ENCODE assay signal across 7 mouse cellular contexts in genomic region chr19:46329031-46329641, GRCm38 (mm10). TPM values are rescaled to one million over a fixed set of nuclear protein-coding genes. Genes with fewer than 3 reads are reported as not detected.
DNase-seq lines count a peak whose midpoint lies in the region; ATAC-seq lines count a peak whose summit lies in the region.

No protein-coding gene starts in this region.

- peak overlapping the region; percentile 71 for H3K4me3 ChIP-seq in lung, embryonic 16.5 days (ENCODE audit: low read length)
- H3K4me3 ChIP-seq in brown adipose tissue, adult 24 weeks (ENCODE audit: insufficient read depth, low read depth, low read length), result peak overlapping the region; percentile 75
- peak overlapping the region; percentile 78 for H3K4me3 ChIP-seq in heart, embryonic 16.5 days (ENCODE audit: low read length)
- peak overlapping the region; percentile 75 for H3K4me3 ChIP-seq in limb, embryonic 15.5 days
- peak overlapping the region; percentile 69 for H3K4me3 ChIP-seq in stomach, embryonic 14.5 days (ENCODE audit: low read depth, low read length)

- H3K27me3 ChIP-seq in lung, embryonic 16.5 days (ENCODE audit: control insufficient read depth, insufficient read depth, low read depth, low read length), result peaks cover 29% of the 10 kb centered on the region
- H3K27me3 ChIP-seq in heart, embryonic 16.5 days (ENCODE audit: control insufficient read depth, insufficient read depth, low read length), result peaks cover 33% of the 10 kb centered on the region
- H3K27me3 ChIP-seq in limb, embryonic 15.5 days, result peaks cover 40% of the 10 kb centered on the region
- peaks cover 17% of the 10 kb centered on the region for H3K27me3 ChIP-seq in stomach, embryonic 14.5 days (ENCODE audit: control insufficient read depth, insufficient read depth, low read length)

- H3K4me1 ChIP-seq in lung, embryonic 16.5 days (replicated peaks; ENCODE audit: control insufficient read depth, insufficient read depth, low read length), result peaks cover 18% of the 10 kb centered on the region
- peaks cover 7% of the 10 kb centered on the region; the same call in 1 of the 2 replicates for H3K4me1 ChIP-seq in brown adipose tissue, adult 24 weeks (ENCODE audit: control insufficient read depth, insufficient read depth, insufficient read length, low read length)
- H3K4me1 ChIP-seq in heart, embryonic 16.5 days (ENCODE audit: control insufficient read depth, insufficient read depth, low read length), result peaks cover 15% of the 10 kb centered on the region
- peaks cover 32% of the 10 kb centered on the region for H3K4me1 ChIP-seq in limb, embryonic 15.5 days
- peaks cover 19% of the 10 kb centered on the region for H3K4me1 ChIP-seq in stomach, embryonic 14.5 days (ENCODE audit: control insufficient read depth, insufficient read depth, low read length)

- WGBS in lung, embryonic 16.5 days, result 2% methylated on average over 54 of the region's 54 CpGs
- WGBS in heart, embryonic 16.5 days, result 2% methylated on average over 54 of the region's 54 CpGs
- WGBS in limb, embryonic 15.5 days, result 1% methylated on average over 54 of the region's 54 CpGs
- WGBS in stomach, embryonic 14.5 days, result under 1% methylated on average over 54 of the region's 54 CpGs

- H3K9ac ChIP-seq in lung, embryonic 16.5 days (ENCODE audit: low read length), result peak overlapping the region; percentile 76
- peak overlapping the region; percentile 83 for H3K9ac ChIP-seq in heart, embryonic 16.5 days (ENCODE audit: low read length)
- peak overlapping the region; percentile 64 for H3K9ac ChIP-seq in limb, embryonic 15.5 days
- peak overlapping the region; percentile 53 for H3K9ac ChIP-seq in stomach, embryonic 14.5 days (replicated peaks; ENCODE audit: low read depth, low read length)

- no peak for DNase-seq in lung, postnatal 25 days (ENCODE audit: low spot score)

- H3K36me3 ChIP-seq in lung, embryonic 16.5 days (ENCODE audit: control insufficient read depth, insufficient read depth, low read length), result no peaks in the 10 kb centered on the region
- H3K36me3 ChIP-seq in heart, embryonic 16.5 days (ENCODE audit: control insufficient read depth, insufficient read depth), result peaks cover 12% of the 10 kb centered on the region; the same call in 1 of the 2 replicates
- peaks cover 28% of the 10 kb centered on the region for H3K36me3 ChIP-seq in limb, embryonic 15.5 days
- peaks cover 11% of the 10 kb centered on the region for H3K36me3 ChIP-seq in stomach, embryonic 14.5 days (ENCODE audit: control insufficient read depth, insufficient read depth, low read length)

- peak overlapping the region; percentile 89; the same call in 1 of the 2 replicates for H3K27ac ChIP-seq in lung, embryonic 16.5 days (ENCODE audit: low read length)
- no peak overlapping the region for H3K27ac ChIP-seq in brown adipose tissue, adult 24 weeks (replicated peaks; ENCODE audit: low read depth, low read length)
- H3K27ac ChIP-seq in heart, embryonic 16.5 days (ENCODE audit: low read length), result no peak overlapping the region
- H3K27ac ChIP-seq in limb, embryonic 15.5 days, result peak overlapping the region; percentile 90
- peak overlapping the region; percentile 55 for H3K27ac ChIP-seq in stomach, embryonic 14.5 days (ENCODE audit: low read length)

- ATAC-seq in lung, embryonic 16.5 days (ENCODE audit: low read depth), result peak; percentile 1; the same call in 1 of the 2 replicates
- ATAC-seq in heart, embryonic 16.5 days (replicated peaks; ENCODE audit: extremely low read depth, insufficient read depth, low FRiP score), result peak; percentile 4; the same call in 1 of the 2 replicates
- no peak; the same call in 1 of the 2 replicates for ATAC-seq in limb, embryonic 15.5 days (ENCODE audit: insufficient number of reproducible peaks, low FRiP score, low TSS enrichment, low read depth)
- peak; percentile 4; the same call in 1 of the 2 replicates for ATAC-seq in stomach, embryonic 14.5 days (ENCODE audit: insufficient number of reproducible peaks, insufficient read depth, low FRiP score, low read depth)
- ATAC-seq in erythroid progenitor cell, adult 5-6 weeks (replicated peaks; ENCODE audit: low FRiP score, poor library complexity, severe bottlenecking), result no peak

- H3K4me2 ChIP-seq in lung, embryonic 16.5 days (ENCODE audit: low read depth, low read length), result peak overlapping the region; percentile 98
- peak overlapping the region; percentile 75 for H3K4me2 ChIP-seq in heart, embryonic 16.5 days (ENCODE audit: low read depth, low read length)
- peak overlapping the region; percentile 100 for H3K4me2 ChIP-seq in limb, embryonic 15.5 days
- H3K4me2 ChIP-seq in stomach, embryonic 14.5 days (replicated peaks; ENCODE audit: low read depth, low read length), result peak overlapping the region; percentile 100

- H3K9me3 ChIP-seq in lung, embryonic 16.5 days (ENCODE audit: control insufficient read depth, low read length), result no peaks in the 10 kb centered on the region
- no peaks in the 10 kb centered on the region for H3K9me3 ChIP-seq in heart, embryonic 16.5 days (replicated peaks; ENCODE audit: control insufficient read depth, low read length)
- H3K9me3 ChIP-seq in limb, embryonic 15.5 days, result no peaks in the 10 kb centered on the region
- H3K9me3 ChIP-seq in stomach, embryonic 14.5 days (ENCODE audit: control insufficient read depth, low read depth, low read length), result no peaks in the 10 kb centered on the region

RNA-seq across cellular contexts. Expression of gene Fbxl15, which starts 1.2 kb away (rescaled TPM):
- polyA plus RNA-seq in lung, embryonic 16.5 days (2015; fragmentation: Nextera tagmentation; extraction: Ambion mirVana), result 12.0 and 13.3 TPM in 2 replicates
- polyA plus RNA-seq in brown adipose tissue, adult 24 weeks (2012; ENCODE audit: insufficient read depth, insufficient read length, missing spikeins), result 5.9 and 8.9 TPM in 2 replicates
- polyA plus RNA-seq in heart, embryonic 16.5 days (2015; fragmentation: Nextera tagmentation; extraction: Ambion mirVana), result 11.0 and 12.8 TPM in 2 replicates
- 12.8 and 13.2 TPM in 2 replicates for polyA plus RNA-seq in limb, embryonic 15.5 days (2015; fragmentation: Nextera tagmentation; extraction: Ambion mirVana)
- polyA plus RNA-seq in stomach, embryonic 14.5 days (2014; fragmentation: Nextera tagmentation; extraction: Ambion mirVana), result 13.7 and 16.1 TPM in 2 replicates
- not detected in 2 replicates for total RNA-seq in erythroid progenitor cell, adult 5-6 weeks (2015; ENCODE audit: low replicate concordance)
- total RNA-seq in erythroid progenitor cell, adult 5-6 weeks (2017; ENCODE audit: low replicate concordance), result 2.2 TPM in 1 of 2 replicates, not detected in the other

RNA-seq across cellular contexts. Expression of gene Psd, which starts 2.2 kb away (rescaled TPM):
- 3.4 and 4.3 TPM in 2 replicates for polyA plus RNA-seq in lung, embryonic 16.5 days (2015; fragmentation: Nextera tagmentation; extraction: Ambion mirVana)
- polyA plus RNA-seq in brown adipose tissue, adult 24 weeks (2012; ENCODE audit: insufficient read depth, insufficient read length, missing spikeins), result 1.4 TPM in 1 of 2 replicates, not detected in the other
- polyA plus RNA-seq in heart, embryonic 16.5 days (2015; fragmentation: Nextera tagmentation; extraction: Ambion mirVana), result 4.1 and 5.1 TPM in 2 replicates
- polyA plus RNA-seq in limb, embryonic 15.5 days (2015; fragmentation: Nextera tagmentation; extraction: Ambion mirVana), result 5.5 and 5.8 TPM in 2 replicates
- polyA plus RNA-seq in stomach, embryonic 14.5 days (2014; fragmentation: Nextera tagmentation; extraction: Ambion mirVana), result 41.9 and 44.3 TPM in 2 replicates
- not detected in 2 replicates for total RNA-seq in erythroid progenitor cell, adult 5-6 weeks (2015; ENCODE audit: low replicate concordance)
- 2.8 TPM in 1 of 2 replicates, not detected in the other for total RNA-seq in erythroid progenitor cell, adult 5-6 weeks (2017; ENCODE audit: low replicate concordance)

RNA-seq across cellular contexts. Expression of gene Cuedc2, which starts 9.4 kb away (rescaled TPM):
- polyA plus RNA-seq in lung, embryonic 16.5 days (2015; fragmentation: Nextera tagmentation; extraction: Ambion mirVana), result 144 and 153 TPM in 2 replicates
- polyA plus RNA-seq in brown adipose tissue, adult 24 weeks (2012; ENCODE audit: insufficient read depth, insufficient read length, missing spikeins), result 61.9 and 67.2 TPM in 2 replicates
- polyA plus RNA-seq in heart, embryonic 16.5 days (2015; fragmentation: Nextera tagmentation; extraction: Ambion mirVana), result 142 and 150 TPM in 2 replicates
- polyA plus RNA-seq in limb, embryonic 15.5 days (2015; fragmentation: Nextera tagmentation; extraction: Ambion mirVana), result 150 and 176 TPM in 2 replicates
- 151 and 169 TPM in 2 replicates for polyA plus RNA-seq in stomach, embryonic 14.5 days (2014; fragmentation: Nextera tagmentation; extraction: Ambion mirVana)
- 8.4 and 16.2 TPM in 2 replicates for total RNA-seq in erythroid progenitor cell, adult 5-6 weeks (2015; ENCODE audit: low replicate concordance)
- total RNA-seq in erythroid progenitor cell, adult 5-6 weeks (2017; ENCODE audit: low replicate concordance), result 42.4 and 50.7 TPM in 2 replicates

RNA-seq across cellular contexts. Expression of gene Mfsd13a, which starts 11.8 kb away (rescaled TPM):
- 10.4 and 11.4 TPM in 2 replicates for polyA plus RNA-seq in lung, embryonic 16.5 days (2015; fragmentation: Nextera tagmentation; extraction: Ambion mirVana)
- polyA plus RNA-seq in brown adipose tissue, adult 24 weeks (2012; ENCODE audit: insufficient read depth, insufficient read length, missing spikeins), result 1.0 and 2.6 TPM in 2 replicates
- polyA plus RNA-seq in heart, embryonic 16.5 days (2015; fragmentation: Nextera tagmentation; extraction: Ambion mirVana), result 6.0 TPM in 2 replicates
- polyA plus RNA-seq in limb, embryonic 15.5 days (2015; fragmentation: Nextera tagmentation; extraction: Ambion mirVana), result 3.1 and 3.6 TPM in 2 replicates
- polyA plus RNA-seq in stomach, embryonic 14.5 days (2014; fragmentation: Nextera tagmentation; extraction: Ambion mirVana), result 10.8 and 11.4 TPM in 2 replicates
- 4.6 and 6.1 TPM in 2 replicates for total RNA-seq in erythroid progenitor cell, adult 5-6 weeks (2015; ENCODE audit: low replicate concordance)
- 1.4 and 6.2 TPM in 2 replicates for total RNA-seq in erythroid progenitor cell, adult 5-6 weeks (2017; ENCODE audit: low replicate concordance)

RNA-seq across cellular contexts. Expression of gene 2310034G01Rik, which starts 21.0 kb away (rescaled TPM):
- polyA plus RNA-seq in lung, embryonic 16.5 days (2015; fragmentation: Nextera tagmentation; extraction: Ambion mirVana), result 1.7 and 1.9 TPM in 2 replicates
- polyA plus RNA-seq in brown adipose tissue, adult 24 weeks (2012; ENCODE audit: insufficient read depth, insufficient read length, missing spikeins), result not detected in 2 replicates
- polyA plus RNA-seq in heart, embryonic 16.5 days (2015; fragmentation: Nextera tagmentation; extraction: Ambion mirVana), result 1.1 and 1.2 TPM in 2 replicates
- 1.5 and 2.1 TPM in 2 replicates for polyA plus RNA-seq in limb, embryonic 15.5 days (2015; fragmentation: Nextera tagmentation; extraction: Ambion mirVana)
- polyA plus RNA-seq in stomach, embryonic 14.5 days (2014; fragmentation: Nextera tagmentation; extraction: Ambion mirVana), result 1.6 and 2.1 TPM in 2 replicates
- not detected in 2 replicates for total RNA-seq in erythroid progenitor cell, adult 5-6 weeks (2015; ENCODE audit: low replicate concordance)
- total RNA-seq in erythroid progenitor cell, adult 5-6 weeks (2017; ENCODE audit: low replicate concordance), result not detected in 2 replicates

Comparison
In these comparisons a context has a peak if more than half of its experiments do, and no peak if none do; other contexts are left out.
1. ATAC-seq: peak in lung, embryonic 16.5 days (single experiment), heart, embryonic 16.5 days (single experiment) and stomach, embryonic 14.5 days (single experiment); none in limb, embryonic 15.5 days (single experiment) and erythroid progenitor cell, adult 5-6 weeks (single experiment).
2. H3K27ac ChIP-seq: peak in lung, embryonic 16.5 days (single experiment), limb, embryonic 15.5 days (single experiment) and stomach, embryonic 14.5 days (single experiment); none in brown adipose tissue, adult 24 weeks (single experiment) and heart, embryonic 16.5 days (single experiment).
3. Peak in every context shown above with its lines, with median percentiles within 50 percentile points of each other: H3K4me2 ChIP-seq, H3K4me3 ChIP-seq and H3K9ac ChIP-seq.